Mouse (Mus musculus) brown adipose tissue, adult 24 weeks (tissue): Measurements from ENCODE around the gene Hist1h2ah. TPM values are rescaled to one million over a fixed set of nuclear protein-coding genes. Genes with fewer than 3 reads are reported as not detected.
"Not testable (repeated sequence)": the region's sequence is repeated elsewhere in the genome, so short reads cannot be mapped to it uniquely, and the experiment has no call there.

Source experiments
- H3K27ac ChIP-seq: fragments of 200-500 bp; replicated peaks from 2 replicates; pipeline ENCODE4 v1.5.1; 2012; ENCODE audit warnings: low read depth, mild to moderate bottlenecking, low read length
- H3K4me1 ChIP-seq: fragments of 200-500 bp; 2 replicates; pipeline ENCODE4 v1.6.1; 2012; ENCODE audit warnings: low read length, mixed read lengths; ENCODE audit not compliant: control insufficient read depth, insufficient read depth, insufficient read length
- H3K4me3 ChIP-seq: fragments of 200-500 bp; 2 replicates; pipeline ENCODE4 v1.5.1; 2012; ENCODE audit warnings: low read depth, mild to moderate bottlenecking, low read length, moderate library complexity; ENCODE audit not compliant: insufficient read depth
- polyA plus RNA-seq: library from polyadenylated mRNA; stranded (reverse); fragments of >200 nt; gene quantifications from 2 replicates; pipeline ENCODE4 v1.2.4, GENCODE M21; 2012; ENCODE audit not compliant: missing spikeins, insufficient read depth, insufficient read length

Hist1h2ah gene
- polyA plus RNA-seq = not detected in 2 replicates

GRCm38 (mm10) chr13:22035267-22036148, at the start of gene Hist1h2ah, which contains the start of gene Hist1h2bk:
Gene Hist1h2ah, minus strand, starts transcription at chr13:22035568.
Gene Hist1h2bk, plus strand, starts transcription at chr13:22035870.
- peak within 1 kb of the TSS; percentile 49 for H3K4me3 ChIP-seq
- H3K27ac ChIP-seq, H3K4me1 ChIP-seq: not testable (repeated sequence)

- not testable (repeated sequence) for H3K27ac ChIP-seq, H3K4me3 ChIP-seq, H3K4me1 ChIP-seq
Measured at GRCm38 (mm10) chr13:22084140-22084539, 48.8 kb upstream of the Hist1h2ah start, which contains the start of gene Vmn1r188. Gene Vmn1r188, plus strand, starts transcription at chr13:22084440.

- H3K4me3 ChIP-seq = no peak overlapping the region
- no peaks in the 10 kb centered on the region for H3K4me1 ChIP-seq
- H3K27ac ChIP-seq = no peak overlapping the region
Measured at GRCm38 (mm10) chr13:22063468-22063867, 28.1 kb upstream of the Hist1h2ah start.

GRCm38 (mm10) chr13:22061422-22061821, 26.1 kb upstream of the Hist1h2ah start:
- Histone ChIP-seq H3K4me3 (no peak overlapping the region), H3K27ac (no peak overlapping the region), H3K4me1 (no peaks in the 10 kb centered on the region)

- H3K4me3 ChIP-seq = no peak overlapping the region
- H3K27ac ChIP-seq = no peak overlapping the region
- H3K4me1 ChIP-seq = 0 out of 2 replicates have a peak, but pooled peaks cover 2% of the 10 kb centered on the region
Measured at GRCm38 (mm10) chr13:22053754-22054153, 18.4 kb upstream of the Hist1h2ah start.

- Histone ChIP-seq H3K27ac (no peak overlapping the region), H3K4me1 (0 out of 2 replicates have a peak, but pooled peaks cover 2% of the 10 kb centered on the region), H3K4me3 (peak overlapping the region; percentile 70; the same call in 1 of the 2 replicates)
Measured at GRCm38 (mm10) chr13:22051523-22051859, 16.1 kb upstream of the Hist1h2ah start.

- Histone ChIP-seq H3K4me3 (peak overlapping the region; percentile 70), H3K4me1 (0 out of 2 replicates have a peak, but pooled peaks cover 2% of the 10 kb centered on the region), H3K27ac (no peak overlapping the region)
Measured at GRCm38 (mm10) chr13:22050591-22051522, 15.5 kb upstream of the Hist1h2ah start.

GRCm38 (mm10) chr13:22049737-22050440, 14.5 kb upstream of the Hist1h2ah start:
- Histone ChIP-seq H3K27ac (no peak overlapping the region), H3K4me1 (no peaks in the 10 kb centered on the region), H3K4me3 (peak overlapping the region; percentile 70)

GRCm38 (mm10) chr13:22049041-22049440, 13.7 kb upstream of the Hist1h2ah start:
- H3K4me3 ChIP-seq = no peak overlapping the region

GRCm38 (mm10) chr13:22045311-22045710, 9.9 kb upstream of the Hist1h2ah start:
- Histone ChIP-seq H3K4me1 (no peaks in the 10 kb centered on the region; the same call in 1 of the 2 replicates), H3K27ac (no peak overlapping the region), H3K4me3 (no peak overlapping the region)

More at GRCm38 (mm10) chr13:22049041-22049440, 13.7 kb upstream of the Hist1h2ah start:
- H3K27ac ChIP-seq = no peak overlapping the region
- H3K4me1 ChIP-seq = no peaks in the 10 kb centered on the region

- no peak overlapping the region for H3K27ac ChIP-seq
- no peaks in the 10 kb centered on the region; the same call in 1 of the 2 replicates for H3K4me1 ChIP-seq
- H3K4me3 ChIP-seq = no peak overlapping the region
Measured at GRCm38 (mm10) chr13:22044432-22045155, 9.2 kb upstream of the Hist1h2ah start.

- Histone ChIP-seq H3K4me3 (peak overlapping the region; percentile 59), H3K4me1 (no peaks in the 10 kb centered on the region; the same call in 1 of the 2 replicates), H3K27ac (no peak overlapping the region)
Measured at GRCm38 (mm10) chr13:22043503-22044431, 8.4 kb upstream of the Hist1h2ah start.
